Mouse (Mus musculus): ENCODE data around the gene Gm29289.
"Not testable (repeated sequence)": the region's sequence is repeated elsewhere in the genome, so short reads cannot be mapped to it uniquely, and the experiment has no call there.

DNA sequence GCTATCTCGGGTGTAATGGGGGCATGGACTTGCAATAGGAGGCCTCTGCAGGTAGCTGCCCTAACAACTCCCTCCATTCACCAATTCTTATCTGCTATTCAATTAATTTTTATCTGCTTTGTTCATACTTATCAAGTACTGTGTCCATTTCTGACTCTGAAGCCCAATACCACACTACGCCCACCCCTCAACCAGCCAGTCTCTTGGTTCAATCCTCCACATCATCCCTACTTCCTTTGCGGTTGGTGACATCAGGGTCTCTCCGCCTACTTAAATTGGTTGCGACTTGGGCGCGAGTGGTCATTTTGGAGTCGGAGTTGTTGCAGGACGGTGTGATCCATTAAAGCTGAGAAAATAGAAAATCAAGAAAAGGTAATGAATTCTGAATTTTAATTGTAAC lies 31.7 kb upstream of the Gm29289 start, which contains the start of gene Gm10352:
- not testable (repeated sequence) for TF ChIP-seq POLR2A (IDR thresholded peaks at IDR 0.05; ENCODE audit: borderline replicate concordance, extremely low read depth, insufficient read depth, insufficient read length, poor library complexity, severe bottlenecking); CTCF (IDR thresholded peaks at IDR 0.05; ENCODE audit: borderline replicate concordance, extremely low read depth, insufficient read depth, insufficient read length)

Measured in brain, embryonic 14.5 days (tissue).